Mouse (Mus musculus): ENCODE measurements at regions not wholly inside any gene's neighbourhood (a gene's known extent, or its start where the extent isn't known, plus 50 kb on each side); places are given as distances from the start of the nearest gene placed in this dataset.

GRCm38 (mm10) chr2:78005402-78006021 is 59.3 kb upstream of the Cwc22 start:
- DNase-seq = no peak

DNA sequence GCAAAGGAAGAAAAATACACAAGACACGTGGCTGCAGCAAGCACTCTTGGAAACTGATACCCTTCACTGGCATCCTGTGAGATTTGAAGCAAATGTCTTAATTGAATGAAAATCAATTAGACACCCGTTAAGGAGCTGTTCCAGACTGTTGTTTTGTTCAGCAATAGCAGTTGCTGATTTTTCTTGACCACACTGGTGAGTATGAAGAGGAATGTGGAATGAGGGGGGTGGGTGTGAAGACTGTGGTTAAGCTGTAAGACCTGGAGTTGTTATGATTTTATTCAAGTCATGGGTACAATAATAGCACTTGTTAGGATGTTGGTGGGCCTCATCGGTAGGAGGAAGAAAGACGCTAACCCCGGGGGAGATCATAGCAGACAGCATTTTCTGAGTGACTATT is 58.3 kb upstream of the Cwc22 start:
- DNase-seq = no peak
